Mouse (Mus musculus): ENCODE data around the gene Mrgprb1.
"Not testable (repeated sequence)": the region's sequence is repeated elsewhere in the genome, so short reads cannot be mapped to it uniquely, and the experiment has no call there.

Gene Mrgprb1

GRCm38 (mm10) chr7:48456242-48456641, at the start of gene Mrgprb1:
Mrgprb1 (minus strand) TSS chr7:48456342.
- DNase-seq (ENCODE audit: low spot score in 2 of 2), result no peak

- DNase-seq (ENCODE audit: low spot score in 2 of 2), result no peak
Observed at GRCm38 (mm10) chr7:48499221-48499620, 43.1 kb upstream of the Mrgprb1 start, which contains the start of gene Mrgprx2. Mrgprx2 (minus strand) TSS chr7:48499321.

DNA sequence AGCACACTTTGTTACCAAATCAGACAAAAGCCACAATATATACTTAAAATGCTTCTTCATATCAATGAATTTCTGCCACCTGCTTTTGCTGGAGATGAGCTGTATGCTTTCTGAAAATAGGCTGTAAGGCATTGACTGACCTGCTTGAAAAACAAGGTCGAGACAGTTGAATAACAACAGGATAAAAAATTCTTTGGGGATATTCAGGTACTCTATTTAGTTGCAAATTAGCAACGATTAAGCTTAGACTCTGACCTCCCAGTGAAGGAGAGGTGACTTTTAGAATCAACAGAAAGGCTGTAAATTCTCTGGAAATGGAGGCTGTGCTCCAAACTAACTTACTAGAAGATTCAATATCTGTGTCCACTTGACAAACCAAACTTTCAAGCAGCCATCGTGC, 19.6 kb downstream of the Mrgprb1 start:
- DNase-seq (ENCODE audit: low spot score in 2 of 2), result no peak

DNA sequence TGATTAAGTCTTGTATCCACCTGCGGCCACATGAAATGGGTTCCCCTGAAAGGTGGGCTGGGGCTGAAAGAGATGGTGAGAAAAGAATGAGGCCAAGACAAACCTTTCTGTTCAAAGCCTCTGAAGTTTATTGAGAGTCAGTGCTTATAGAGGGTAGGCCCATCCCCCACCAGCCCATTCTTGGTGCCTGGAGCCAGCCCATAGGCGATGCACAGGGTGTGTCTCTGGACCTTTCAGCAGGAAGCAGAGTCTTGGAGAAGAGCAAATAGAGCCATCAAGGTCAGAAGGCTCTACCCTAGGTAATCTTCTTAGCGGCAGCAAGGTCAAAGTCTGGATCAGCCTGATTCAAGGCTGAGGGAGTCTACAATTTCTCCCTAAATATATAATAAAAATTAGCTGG, 20.2 kb downstream of the Mrgprb1 start:
- not testable (repeated sequence) for DNase-seq (ENCODE audit: low spot score in 2 of 2)

Measured in urinary bladder, adult 18-20 months (tissue).